Mouse (Mus musculus): Measurements from ENCODE around the gene Grrp1. TPM values are rescaled to one million over a fixed set of nuclear protein-coding genes. Genes with fewer than 3 reads are reported as not detected.

Gene Grrp1
- polyA plus RNA-seq, 1 experiment from 2014 or later = 6.2 TPM

- Histone ChIP-seq H3K36me3 (ENCODE audit: control insufficient read depth, insufficient read depth, low read length) (no peaks in the 10 kb centered on the region), H3K4me1 (ENCODE audit: control insufficient read depth in 2 of 2, insufficient read depth in 2 of 2, low read length in 2 of 2) (peaks cover 49 to 63% of the 10 kb centered on the region in 2 experiments), H3K4me3 (ENCODE audit: control insufficient read depth in 1 of 2, insufficient read depth in 1 of 2, low read depth in 1 of 2, low read length in 2 of 2) (no peak overlapping the region), H3K4me2 (ENCODE audit: low read length) (no peak overlapping the region), H3K9ac (ENCODE audit: low read length) (no peak overlapping the region), H3K27ac (replicated peaks in 1 of 2; ENCODE audit: control insufficient read depth in 1 of 2, insufficient read depth in 1 of 2, low read depth in 2 of 2, low read length in 2 of 2) (no peak overlapping the region), H3K27me3 (ENCODE audit: control insufficient read depth, insufficient read depth, low read length) (peaks cover 19% of the 10 kb centered on the region), H3K9me3 (ENCODE audit: control insufficient read depth, low read length) (no peaks in the 10 kb centered on the region)
- WGBS = 62% methylated on average over 3 of the region's 3 CpGs
- ATAC-seq (ENCODE audit: insufficient number of reproducible peaks, insufficient read depth, low FRiP score, low read depth) = no peak
Observed at GRCm38 (mm10) chr4:134254835-134255234, 929 bp upstream of the Grrp1 start.

GRCm38 (mm10) chr4:134252911-134253721 lies 790 bp downstream of the Grrp1 start:
- H3K27me3 ChIP-seq (ENCODE audit: control insufficient read depth, insufficient read depth, low read length) = peaks cover 25% of the 10 kb centered on the region
- peak overlapping the region; percentile 52 to 70; a peak in 3 of 4 replicates for H3K27ac ChIP-seq (replicated peaks in 1 of 2; ENCODE audit: control insufficient read depth in 1 of 2, insufficient read depth in 1 of 2, low read depth in 2 of 2, low read length in 2 of 2)
- H3K9me3 ChIP-seq (ENCODE audit: control insufficient read depth, low read length) = no peaks in the 10 kb centered on the region
- peak overlapping the region; percentile 88 for H3K4me2 ChIP-seq (ENCODE audit: low read length)
- ATAC-seq (ENCODE audit: insufficient number of reproducible peaks, insufficient read depth, low FRiP score, low read depth) = no peak
- H3K36me3 ChIP-seq (ENCODE audit: control insufficient read depth, insufficient read depth, low read length) = no peaks in the 10 kb centered on the region
- peaks cover 50 to 62% of the 10 kb centered on the region in 2 experiments for H3K4me1 ChIP-seq (ENCODE audit: control insufficient read depth in 2 of 2, insufficient read depth in 2 of 2, low read length in 2 of 2)
- WGBS = 40% methylated on average over 15 of the region's 15 CpGs
- H3K4me3 ChIP-seq (ENCODE audit: control insufficient read depth in 1 of 2, insufficient read depth in 1 of 2, low read depth in 1 of 2, low read length in 2 of 2) = peak overlapping the region; percentile 48 to 49
- peak overlapping the region; percentile 64 for H3K9ac ChIP-seq (ENCODE audit: low read length)

DNA sequence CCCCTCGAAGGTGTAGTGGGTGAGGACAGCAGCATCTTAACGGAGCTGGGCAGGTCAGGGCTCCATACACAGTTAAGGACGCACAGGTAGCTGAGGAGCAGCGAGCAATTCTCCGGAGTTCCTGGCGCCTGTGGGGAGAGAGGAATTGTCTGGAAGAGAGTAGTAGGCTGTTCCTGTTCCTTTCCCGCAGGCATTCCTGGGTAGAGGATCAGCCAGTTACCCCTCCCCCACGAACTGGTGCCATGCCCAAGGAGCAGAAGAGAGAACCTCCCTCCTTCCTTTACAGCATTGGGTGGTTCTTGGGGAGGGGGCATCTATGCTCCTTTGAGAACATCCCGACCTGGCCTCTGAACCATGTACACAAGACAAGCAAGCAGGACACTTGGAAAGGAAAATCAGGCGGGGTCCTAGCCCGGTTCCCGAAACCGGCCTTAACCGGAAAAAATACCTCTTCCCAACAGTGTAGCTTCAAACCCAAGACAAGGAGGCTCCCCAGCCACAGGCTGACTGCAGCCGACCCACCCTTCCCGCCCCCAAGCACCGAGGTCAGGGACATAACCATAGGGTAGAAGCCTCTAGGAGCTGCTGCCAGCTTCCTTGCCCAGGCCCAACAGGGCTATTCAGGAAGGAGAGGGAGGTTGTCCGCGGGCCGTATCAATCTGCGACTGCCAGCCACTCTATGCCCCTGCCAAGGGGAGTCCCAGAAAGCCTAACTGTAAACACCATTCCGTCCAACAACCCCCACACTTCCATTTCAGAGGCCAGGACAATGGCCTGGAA lies 1.6 kb downstream of the Grrp1 start:
- ATAC-seq (ENCODE audit: insufficient number of reproducible peaks, insufficient read depth, low FRiP score, low read depth) = no peak
- H3K36me3 ChIP-seq (ENCODE audit: control insufficient read depth, insufficient read depth, low read length) = no peaks in the 10 kb centered on the region
- 27% methylated on average over 22 of the region's 22 CpGs for WGBS
- peaks cover 31% of the 10 kb centered on the region for H3K27me3 ChIP-seq (ENCODE audit: control insufficient read depth, insufficient read depth, low read length)
- peak overlapping the region; percentile 48 to 49 for H3K4me3 ChIP-seq (ENCODE audit: control insufficient read depth in 1 of 2, insufficient read depth in 1 of 2, low read depth in 1 of 2, low read length in 2 of 2)
- peaks cover 47 to 54% of the 10 kb centered on the region in 2 experiments for H3K4me1 ChIP-seq (ENCODE audit: control insufficient read depth in 2 of 2, insufficient read depth in 2 of 2, low read length in 2 of 2)
- H3K27ac ChIP-seq (replicated peaks in 1 of 2; ENCODE audit: control insufficient read depth in 1 of 2, insufficient read depth in 1 of 2, low read depth in 2 of 2, low read length in 2 of 2) = no peak overlapping the region; a peak in 1 of 4 replicates
- peak overlapping the region; percentile 69 for H3K9ac ChIP-seq (ENCODE audit: low read length)
- peak overlapping the region; percentile 88 for H3K4me2 ChIP-seq (ENCODE audit: low read length)
- no peaks in the 10 kb centered on the region for H3K9me3 ChIP-seq (ENCODE audit: control insufficient read depth, low read length)

DNA sequence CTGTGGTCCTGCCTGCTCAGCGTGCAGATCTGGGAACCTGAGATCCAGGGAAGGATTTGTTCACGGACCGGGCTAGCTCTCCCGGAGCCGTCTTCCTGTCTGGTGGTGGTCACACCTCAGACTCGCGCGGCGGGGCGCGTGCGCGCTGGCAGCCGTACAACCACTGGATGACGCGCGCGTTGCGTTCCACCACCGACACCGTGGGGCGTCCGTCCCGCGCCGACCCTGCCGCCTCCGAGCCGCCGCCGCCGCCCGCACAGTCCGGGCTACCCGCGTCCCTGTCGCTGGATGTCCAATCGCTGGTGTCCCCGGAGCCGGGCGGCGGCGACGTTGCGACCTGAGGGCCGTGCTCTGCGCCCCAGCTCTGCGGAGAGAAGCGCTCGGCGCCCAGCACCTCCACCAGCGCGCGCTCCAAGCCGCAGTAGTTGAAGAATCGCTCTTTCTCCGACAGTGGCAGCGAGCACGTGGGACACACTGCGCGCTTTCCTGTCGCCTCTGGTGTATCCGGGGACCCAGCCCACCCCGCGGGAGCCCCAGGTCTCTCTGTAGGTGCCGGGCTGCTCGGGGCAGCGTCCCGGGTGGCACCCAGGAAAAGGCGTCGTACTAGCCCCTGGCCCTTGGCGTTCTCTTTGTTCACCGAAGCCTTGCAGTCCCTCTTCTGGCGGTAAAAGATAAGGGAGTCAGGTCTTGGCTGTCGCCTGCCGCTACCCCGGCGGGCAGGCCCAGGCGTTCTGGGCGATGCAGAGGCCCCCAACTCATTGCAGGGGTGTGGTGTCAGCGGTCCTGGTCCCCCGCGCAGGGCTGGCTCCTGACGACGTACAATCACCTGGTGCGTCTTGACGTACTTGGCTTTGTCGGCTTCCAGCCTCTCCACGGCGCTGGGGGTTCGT lies 2.4 kb downstream of the Grrp1 start:
- ATAC-seq (ENCODE audit: insufficient number of reproducible peaks, insufficient read depth, low FRiP score, low read depth) = 0 out of 2 replicates have a peak, but pooled peaks have one; percentile 15
- H3K27me3 ChIP-seq (ENCODE audit: control insufficient read depth, insufficient read depth, low read length) = peaks cover 39% of the 10 kb centered on the region
- peaks cover 40 to 46% of the 10 kb centered on the region in 2 experiments for H3K4me1 ChIP-seq (ENCODE audit: control insufficient read depth in 2 of 2, insufficient read depth in 2 of 2, low read length in 2 of 2)
- no peaks in the 10 kb centered on the region for H3K36me3 ChIP-seq (ENCODE audit: control insufficient read depth, insufficient read depth, low read length)
- H3K9ac ChIP-seq (ENCODE audit: low read length) = peak overlapping the region; percentile 69
- WGBS = 1% methylated on average over 82 of the region's 91 CpGs
- peak overlapping the region; percentile 48 to 49 for H3K4me3 ChIP-seq (ENCODE audit: control insufficient read depth in 1 of 2, insufficient read depth in 1 of 2, low read depth in 1 of 2, low read length in 2 of 2)
- no peaks in the 10 kb centered on the region for H3K9me3 ChIP-seq (ENCODE audit: control insufficient read depth, low read length)
- H3K4me2 ChIP-seq (ENCODE audit: low read length) = peak overlapping the region; percentile 88
- no peak overlapping the region for H3K27ac ChIP-seq (replicated peaks in 1 of 2; ENCODE audit: control insufficient read depth in 1 of 2, insufficient read depth in 1 of 2, low read depth in 2 of 2, low read length in 2 of 2)

GRCm38 (mm10) chr4:134250930-134251240 lies 3.0 kb downstream of the Grrp1 start:
- H3K27me3 ChIP-seq (ENCODE audit: control insufficient read depth, insufficient read depth, low read length) = peaks cover 42% of the 10 kb centered on the region
- no peak overlapping the region for H3K27ac ChIP-seq (replicated peaks in 1 of 2; ENCODE audit: control insufficient read depth in 1 of 2, insufficient read depth in 1 of 2, low read depth in 2 of 2, low read length in 2 of 2)
- no peaks in the 10 kb centered on the region for H3K9me3 ChIP-seq (ENCODE audit: control insufficient read depth, low read length)
- H3K36me3 ChIP-seq (ENCODE audit: control insufficient read depth, insufficient read depth, low read length) = no peaks in the 10 kb centered on the region
- H3K4me1 ChIP-seq (ENCODE audit: control insufficient read depth in 2 of 2, insufficient read depth in 2 of 2, low read length in 2 of 2) = peaks cover 34 to 40% of the 10 kb centered on the region in 2 experiments
- 21% methylated on average over 10 of the region's 10 CpGs for WGBS
- no peak for ATAC-seq (ENCODE audit: insufficient number of reproducible peaks, insufficient read depth, low FRiP score, low read depth)
- peak overlapping the region; percentile 48 to 49 for H3K4me3 ChIP-seq (ENCODE audit: control insufficient read depth in 1 of 2, insufficient read depth in 1 of 2, low read depth in 1 of 2, low read length in 2 of 2)
- H3K4me2 ChIP-seq (ENCODE audit: low read length) = peak overlapping the region; percentile 88
- peak overlapping the region; percentile 69 for H3K9ac ChIP-seq (ENCODE audit: low read length)

DNA sequence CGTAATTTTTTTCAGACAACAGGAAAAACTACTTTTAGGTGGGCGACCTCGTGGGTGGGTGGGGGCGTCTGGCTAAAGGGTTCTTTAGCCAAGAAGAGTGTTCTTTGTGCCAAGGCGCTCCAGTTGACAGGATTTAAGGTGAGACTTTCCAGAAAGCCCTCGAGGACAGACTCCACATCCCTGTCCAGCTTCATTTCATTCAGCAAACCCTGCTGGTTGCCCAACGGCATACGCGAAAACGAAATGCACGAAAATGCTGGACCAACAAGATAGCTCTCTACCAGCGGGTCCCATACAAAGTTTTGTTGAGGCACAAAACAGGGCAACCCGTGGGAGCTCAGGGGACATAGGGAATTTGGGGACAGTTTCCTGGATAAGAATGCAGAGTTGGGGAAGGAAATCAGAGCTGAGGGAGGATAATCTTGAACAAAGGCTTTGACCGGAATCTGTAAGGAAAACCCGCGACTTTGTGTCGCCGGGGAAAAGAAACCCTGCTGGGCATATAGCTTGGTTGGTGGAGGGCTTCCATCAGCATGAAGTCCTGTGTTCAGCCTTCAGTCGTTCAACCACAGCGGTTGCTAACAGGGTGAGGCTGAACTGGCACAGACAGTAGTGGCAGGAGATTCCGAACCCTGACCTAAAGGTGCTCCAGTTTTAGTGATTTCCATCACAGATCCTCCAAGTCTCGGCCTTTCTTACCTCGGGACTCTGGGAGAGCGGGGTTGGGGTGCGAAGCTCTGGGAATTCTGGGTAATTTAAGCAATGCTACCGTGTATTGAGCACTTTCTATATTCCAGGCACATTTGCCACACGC lies 3.6 kb downstream of the Grrp1 start:
- H3K36me3 ChIP-seq (ENCODE audit: control insufficient read depth, insufficient read depth, low read length) = no peaks in the 10 kb centered on the region
- peaks cover 37 to 41% of the 10 kb centered on the region in 2 experiments for H3K4me1 ChIP-seq (ENCODE audit: control insufficient read depth in 2 of 2, insufficient read depth in 2 of 2, low read length in 2 of 2)
- WGBS = 16% methylated on average over 27 of the region's 27 CpGs
- H3K4me3 ChIP-seq (ENCODE audit: control insufficient read depth in 1 of 2, insufficient read depth in 1 of 2, low read depth in 1 of 2, low read length in 2 of 2) = peak overlapping the region; percentile 46 to 48; a peak in 3 of 4 replicates
- ATAC-seq (ENCODE audit: insufficient number of reproducible peaks, insufficient read depth, low FRiP score, low read depth) = no peak
- peak overlapping the region; percentile 88 for H3K4me2 ChIP-seq (ENCODE audit: low read length)
- 0 out of 2 replicates have a peak overlapping the region, but pooled peaks have one; percentile 13 for H3K9ac ChIP-seq (ENCODE audit: low read length)
- H3K27me3 ChIP-seq (ENCODE audit: control insufficient read depth, insufficient read depth, low read length) = peaks cover 42% of the 10 kb centered on the region
- H3K27ac ChIP-seq (replicated peaks in 1 of 2; ENCODE audit: control insufficient read depth in 1 of 2, insufficient read depth in 1 of 2, low read depth in 2 of 2, low read length in 2 of 2) = no peak overlapping the region
- H3K9me3 ChIP-seq (ENCODE audit: control insufficient read depth, low read length) = no peaks in the 10 kb centered on the region
